Mouse (Mus musculus): Measurements from ENCODE around the gene Anks1b.
A peak's percentile ranks its signal among the peaks of the same experiment; 100 is the strongest.

The Anks1b gene

DNA sequence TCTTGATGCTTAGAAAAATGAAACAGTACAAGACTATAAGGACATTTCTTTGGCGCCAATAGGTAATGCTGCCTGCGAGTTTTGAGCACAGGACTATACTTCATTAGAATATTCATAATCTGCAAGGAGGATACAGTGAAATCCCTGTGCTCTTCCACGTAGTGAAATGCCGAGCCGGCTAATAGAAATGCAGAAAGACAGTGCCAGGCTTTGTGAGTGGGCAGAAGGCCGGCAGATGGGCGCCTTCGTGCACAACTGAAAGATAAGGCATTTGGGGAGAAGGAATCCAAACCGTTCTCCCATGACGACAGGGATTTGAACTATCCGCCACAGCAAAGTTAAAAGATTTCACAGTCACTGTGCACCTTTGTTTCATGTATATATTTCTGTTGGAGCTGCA, 1019.4 kb downstream of the Anks1b start:
- no peak for DNase-seq

DNA sequence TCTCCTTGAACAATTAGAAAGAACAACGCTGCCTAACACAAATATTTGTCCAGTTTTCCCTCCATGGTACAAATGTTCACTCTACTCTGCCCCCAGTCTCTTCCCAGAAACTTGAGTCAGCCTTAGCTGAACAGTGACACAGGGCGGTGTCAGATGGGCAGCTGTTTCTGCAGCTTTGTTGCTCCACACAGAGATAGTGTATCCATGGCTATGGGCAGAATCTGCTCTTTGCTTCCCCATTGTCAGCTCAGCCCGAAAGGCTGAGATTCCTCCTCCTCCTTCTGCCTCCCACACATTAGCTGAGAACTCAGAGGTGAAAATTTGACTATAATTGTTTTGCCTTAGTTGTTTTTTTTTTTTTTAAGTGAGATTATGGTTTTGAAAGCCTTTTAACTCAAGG, 1024.6 kb downstream of the Anks1b start:
- no peak for DNase-seq

DNA sequence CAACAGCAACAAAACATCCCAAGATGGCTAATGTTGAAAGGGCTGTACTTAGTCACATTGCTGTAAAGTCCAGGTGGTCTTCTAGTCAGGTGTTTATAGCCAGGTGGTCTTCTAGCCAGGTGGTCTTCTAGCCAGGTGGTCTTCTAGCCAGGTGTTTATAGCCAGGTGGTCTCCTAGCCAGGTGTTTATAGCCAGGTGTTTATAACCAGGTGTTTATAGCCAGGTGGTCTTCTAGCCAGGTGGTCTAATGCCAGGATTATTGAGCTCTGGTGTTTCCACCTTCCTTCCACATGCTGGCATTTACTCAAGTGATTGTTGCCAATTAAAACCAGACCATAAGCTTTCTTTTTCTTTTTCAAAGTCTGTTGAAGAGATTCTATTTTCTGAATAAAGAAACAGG, 1030.9 kb downstream of the Anks1b start:
- no peak for DNase-seq

DNA sequence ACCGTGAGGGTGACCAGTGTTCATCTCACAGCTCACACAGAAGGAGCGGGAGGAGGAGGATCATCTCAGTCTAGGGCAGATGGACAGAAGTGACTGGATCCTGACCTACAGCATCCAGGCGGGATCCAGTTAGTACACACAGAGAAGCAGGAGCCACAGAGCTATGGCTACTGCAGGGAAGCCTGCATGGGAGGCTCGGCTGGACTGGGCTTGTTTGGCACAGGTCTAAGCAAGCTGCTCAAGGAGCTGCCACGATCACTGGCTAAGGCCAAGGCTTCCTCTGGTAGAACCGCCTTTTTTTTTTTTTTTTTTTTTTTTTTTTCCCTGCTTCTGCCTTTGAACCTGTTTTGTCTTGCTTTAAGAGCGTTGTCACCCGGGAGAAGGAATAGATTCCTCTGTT, 1034.1 kb downstream of the Anks1b start:
- DNase-seq = no peak

DNA sequence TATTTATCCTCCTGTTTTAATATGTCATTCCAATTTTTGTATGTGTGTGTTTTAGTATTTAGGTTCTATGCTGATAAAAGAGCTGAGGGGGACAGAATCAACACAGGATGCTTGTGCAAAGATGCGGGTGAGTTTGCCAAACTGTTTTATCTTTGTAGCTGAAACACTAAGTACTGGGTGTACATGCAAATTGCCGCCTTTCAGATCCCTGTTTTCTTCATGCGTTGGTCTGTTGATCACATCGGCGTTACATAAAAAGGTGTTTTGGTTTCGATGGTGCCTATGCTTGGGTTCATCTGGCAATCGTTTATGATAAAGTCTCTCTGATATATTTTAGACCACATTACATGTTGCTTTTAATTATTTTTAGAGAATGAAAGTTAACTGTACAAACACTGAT, 1050.2 kb downstream of the Anks1b start:
- no peak for DNase-seq

DNA sequence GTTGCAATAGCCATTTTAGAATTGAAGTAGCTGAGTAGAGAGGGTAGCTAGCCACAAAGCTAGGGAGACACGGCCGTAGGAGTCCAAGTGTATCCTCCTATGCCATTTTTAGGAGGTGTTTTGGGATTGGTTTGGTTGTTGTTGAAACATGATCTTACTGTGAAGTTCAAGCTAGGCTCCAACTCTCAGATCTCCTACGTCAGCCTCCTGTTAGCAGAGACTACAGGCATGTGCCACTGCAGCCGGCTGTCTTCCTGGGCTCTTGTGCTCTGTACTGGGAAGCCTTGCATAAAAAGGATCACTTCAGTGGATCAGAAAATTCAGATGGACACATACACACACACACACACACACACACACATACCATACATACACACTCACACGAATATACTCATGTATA, 1059.8 kb downstream of the Anks1b start:
- DNase-seq = no peak

DNA sequence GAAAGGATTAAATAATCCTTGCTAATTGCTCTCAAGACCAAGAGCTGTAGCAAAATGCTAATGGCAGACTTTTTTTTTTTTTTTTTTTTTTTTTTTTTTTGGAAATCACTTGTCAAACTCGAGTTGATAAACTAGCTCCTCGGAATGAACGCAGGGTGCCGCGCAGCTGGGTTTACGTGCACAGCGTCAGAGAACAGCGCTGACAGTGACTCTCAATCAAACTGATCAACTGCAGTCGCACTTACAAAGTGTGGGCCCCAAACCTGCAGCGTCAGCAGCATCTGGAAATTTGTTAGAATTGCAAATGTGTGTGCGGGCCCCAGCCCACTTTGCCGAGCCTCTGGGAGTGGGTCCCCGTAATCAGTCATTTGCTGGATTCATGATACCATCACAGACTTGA, 1061.4 kb downstream of the Anks1b start:
- no peak for DNase-seq

DNA sequence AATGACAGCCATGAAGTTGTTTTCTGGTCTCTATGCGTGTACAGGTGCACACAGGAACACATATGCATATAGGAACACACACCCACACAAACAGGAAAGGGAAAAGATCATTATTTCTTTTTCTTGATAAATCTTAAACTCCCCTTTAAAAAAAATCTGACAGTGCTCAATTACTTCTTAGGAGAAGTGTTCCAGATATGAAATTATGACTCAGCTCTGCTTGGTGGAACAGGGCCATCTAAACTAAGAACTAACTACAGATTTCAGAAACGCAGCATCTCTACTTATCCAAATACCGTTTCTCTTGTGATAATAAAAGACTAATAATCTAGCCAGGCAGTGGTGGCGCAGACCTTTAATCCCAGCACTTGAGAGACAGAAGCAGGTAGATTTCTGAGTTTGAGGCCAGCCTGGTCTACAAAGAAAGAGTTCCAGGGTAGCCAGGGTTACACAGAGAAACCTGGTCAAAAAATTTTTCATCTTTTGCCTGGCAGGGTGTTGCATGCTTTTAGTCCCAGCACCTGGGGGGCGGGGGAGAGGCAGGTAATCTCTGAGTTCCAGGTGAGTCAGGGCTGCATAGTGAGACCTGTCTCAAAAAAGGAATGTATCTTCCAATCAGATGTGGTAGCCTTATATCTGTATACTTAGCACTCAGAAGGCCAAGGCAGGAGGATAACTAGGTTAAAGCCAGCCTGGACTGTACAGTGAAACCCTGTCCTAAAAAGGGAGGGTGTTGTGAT, 1064.6 kb downstream of the Anks1b start:
- no peak for DNase-seq

DNA sequence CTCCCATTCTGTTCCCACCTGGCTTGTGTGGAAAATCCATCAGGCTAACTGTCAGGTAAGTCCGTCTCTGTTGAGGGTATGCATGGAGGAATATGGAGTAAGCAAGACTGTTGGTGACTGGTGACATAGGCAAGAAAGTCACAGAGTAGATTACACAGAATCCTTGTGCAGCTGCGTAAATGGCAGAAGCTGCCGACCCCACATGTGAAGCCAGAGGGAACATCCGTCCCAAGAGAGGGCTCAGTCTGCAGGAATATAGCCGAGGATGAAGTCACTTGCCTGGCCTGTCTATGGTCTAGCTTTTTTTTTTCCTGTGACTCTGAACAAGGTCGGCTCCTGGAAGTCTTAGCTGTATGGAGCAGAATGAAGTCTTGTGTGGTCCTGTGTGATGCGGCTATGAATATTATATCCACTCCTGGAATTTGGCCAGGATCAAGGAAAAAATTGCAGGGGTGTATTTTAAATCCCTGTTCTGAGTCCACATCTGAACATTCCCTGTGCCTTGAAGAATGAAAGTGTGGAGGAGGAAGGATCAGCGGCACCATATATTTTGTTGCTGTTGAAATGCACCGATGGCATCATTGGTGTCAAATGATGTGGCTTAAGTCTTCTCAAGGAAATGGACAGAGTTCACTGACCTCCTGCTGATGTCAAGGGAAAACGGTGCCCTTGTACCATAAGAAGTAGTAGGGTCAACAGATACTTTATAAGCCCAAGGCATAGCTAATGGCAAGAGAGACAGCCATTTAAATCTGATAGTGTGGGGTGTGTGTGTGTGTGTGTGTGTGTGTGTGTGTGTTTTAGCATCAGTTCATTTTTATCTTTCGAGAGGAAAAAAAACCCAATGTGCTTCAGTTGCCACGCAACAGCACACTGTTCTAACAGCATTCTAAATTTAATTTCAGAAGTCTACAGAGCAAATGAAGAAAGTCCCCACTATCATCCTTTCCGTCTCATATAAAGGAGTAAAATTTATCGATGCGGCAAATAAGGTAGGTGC, 1067.5 kb downstream of the Anks1b start:
- DNase-seq = no peak

DNA sequence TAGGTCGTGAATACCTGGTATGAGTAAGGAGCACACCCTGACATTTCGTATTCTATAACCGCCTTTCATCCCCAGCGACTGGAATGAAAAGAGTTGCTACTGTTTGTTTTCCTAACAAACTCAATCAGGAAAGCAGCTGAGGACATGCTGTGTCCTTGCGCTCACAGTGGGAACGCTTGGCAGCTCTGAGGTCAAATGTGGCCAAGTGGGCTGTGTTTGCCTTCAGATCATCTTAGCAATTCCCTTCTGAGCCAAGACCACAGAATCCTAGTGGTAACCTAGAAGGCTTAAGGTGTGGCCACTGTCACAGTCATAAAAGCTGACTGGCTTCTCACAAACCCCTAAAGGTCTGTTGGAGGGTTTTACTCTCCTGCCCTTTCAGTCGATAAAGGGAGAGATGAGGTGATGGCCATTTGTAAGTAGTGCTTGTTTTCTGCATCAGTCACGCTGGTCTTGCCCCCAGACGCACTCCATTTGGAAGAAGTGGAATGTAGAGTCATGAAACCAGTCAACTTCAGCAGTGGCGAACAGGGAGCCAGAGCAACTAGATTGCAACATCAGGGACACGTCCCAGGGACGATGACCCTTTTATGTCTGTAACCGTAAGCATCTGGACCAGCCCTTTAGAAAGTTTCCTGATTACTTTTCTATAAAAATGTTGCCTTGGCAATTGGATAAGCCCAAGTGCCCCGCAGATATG, 1068.8 kb downstream of the Anks1b start:
- DNase-seq = no peak

DNA sequence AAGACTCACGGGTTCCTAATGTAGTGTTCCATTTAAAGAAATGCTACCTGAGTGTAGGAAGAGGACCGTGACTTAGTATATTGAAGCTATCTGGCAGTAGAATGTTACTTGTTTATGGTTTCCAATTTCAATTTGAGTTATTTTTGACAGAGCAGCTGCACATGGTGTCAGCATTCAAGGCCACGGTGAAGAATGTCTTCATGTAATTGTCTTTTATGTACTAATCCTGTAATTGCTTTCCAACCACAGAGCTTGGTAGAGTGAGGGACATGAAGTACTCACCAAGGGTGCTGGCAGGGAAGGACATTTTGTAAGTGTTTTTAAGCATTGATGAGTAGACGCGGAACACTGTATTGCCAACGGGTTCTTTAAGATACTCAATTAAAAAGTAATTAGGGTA, 1073.7 kb downstream of the Anks1b start:
- no peak for DNase-seq

DNA sequence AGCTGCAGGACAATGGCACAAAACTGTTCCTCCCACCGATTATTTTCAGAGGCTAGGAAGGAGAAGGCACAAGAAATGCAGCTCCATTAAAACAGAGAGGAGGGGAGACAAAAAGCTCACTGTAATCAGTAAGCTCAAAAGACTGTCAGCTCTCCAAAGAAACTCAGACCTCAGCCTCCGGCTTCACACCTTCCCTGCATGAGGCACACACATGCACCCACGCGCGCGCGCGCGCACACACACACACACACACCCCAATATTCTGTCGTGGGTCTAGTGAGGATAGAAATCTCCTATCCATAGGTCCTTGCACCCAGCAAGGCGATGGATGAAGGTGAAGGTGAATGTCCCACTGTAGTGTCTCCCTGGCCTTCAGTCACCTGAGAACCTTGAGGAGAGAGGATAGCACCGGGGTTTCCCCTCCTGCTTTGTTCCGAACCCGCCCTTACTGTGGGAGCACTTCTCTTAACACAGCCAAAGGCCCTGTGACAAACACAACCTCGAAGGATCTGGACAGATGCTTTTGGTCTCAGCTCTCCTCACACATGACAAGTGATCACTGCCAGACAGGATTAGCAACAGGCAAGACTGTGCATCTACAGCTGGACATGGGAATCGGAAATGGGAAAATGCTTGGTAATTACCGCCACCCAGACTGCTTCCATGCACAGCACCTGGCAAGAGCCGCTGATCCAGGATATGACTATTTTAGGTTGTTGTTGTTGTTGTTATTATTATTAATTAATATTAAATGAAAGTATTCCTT, 1074.5 kb downstream of the Anks1b start:
- no peak for DNase-seq

DNA sequence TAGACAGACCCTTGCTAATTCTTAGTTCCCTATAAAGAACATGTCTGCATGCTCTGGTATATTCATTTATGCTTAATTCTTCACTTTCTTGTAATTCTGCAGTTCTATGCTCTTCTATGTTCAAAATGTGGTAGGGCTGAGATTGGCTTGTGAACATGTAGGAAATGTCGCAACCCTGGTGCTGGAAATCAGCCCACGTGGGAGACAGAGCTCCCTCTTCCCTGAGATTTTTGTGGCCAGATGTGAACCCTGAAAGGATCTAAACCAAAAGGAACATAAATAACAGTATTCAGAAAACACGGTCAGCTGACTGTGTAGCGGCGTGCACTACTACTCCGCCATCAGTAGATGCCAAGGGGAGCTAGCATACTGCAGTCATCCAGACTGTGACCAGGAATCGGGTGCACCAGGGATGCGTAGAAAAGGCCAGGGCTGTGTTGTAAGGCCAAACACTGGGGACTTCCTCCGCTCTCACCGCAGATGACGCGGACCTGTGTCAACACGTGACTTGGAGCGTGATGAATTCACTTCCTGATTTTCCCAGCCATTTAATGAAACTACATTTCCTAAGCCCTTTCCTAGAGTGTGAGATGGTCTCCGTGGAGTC, 1079.9 kb downstream of the Anks1b start:
- DNase-seq = no peak

DNA sequence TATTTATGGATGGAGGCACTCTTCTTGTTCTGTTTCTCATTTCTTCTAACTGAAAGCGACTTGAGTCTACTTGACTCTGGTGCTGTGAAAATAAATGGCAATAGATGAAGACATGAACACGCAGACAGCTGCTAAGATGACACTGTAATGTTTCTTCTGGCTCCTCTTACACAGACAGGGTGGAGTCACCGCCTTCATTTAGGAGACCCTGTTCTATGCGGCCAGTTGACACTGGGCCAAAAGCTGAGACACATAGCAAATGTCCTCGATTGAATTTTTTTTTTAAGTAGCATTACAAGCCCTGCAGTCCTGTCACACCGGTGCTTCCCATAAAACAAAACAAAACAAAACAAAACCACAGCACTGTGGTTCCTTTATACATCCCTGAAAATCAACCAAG, 1080.5 kb downstream of the Anks1b start:
- DNase-seq = peak in 1 of 2 experiments; percentile 27

DNA sequence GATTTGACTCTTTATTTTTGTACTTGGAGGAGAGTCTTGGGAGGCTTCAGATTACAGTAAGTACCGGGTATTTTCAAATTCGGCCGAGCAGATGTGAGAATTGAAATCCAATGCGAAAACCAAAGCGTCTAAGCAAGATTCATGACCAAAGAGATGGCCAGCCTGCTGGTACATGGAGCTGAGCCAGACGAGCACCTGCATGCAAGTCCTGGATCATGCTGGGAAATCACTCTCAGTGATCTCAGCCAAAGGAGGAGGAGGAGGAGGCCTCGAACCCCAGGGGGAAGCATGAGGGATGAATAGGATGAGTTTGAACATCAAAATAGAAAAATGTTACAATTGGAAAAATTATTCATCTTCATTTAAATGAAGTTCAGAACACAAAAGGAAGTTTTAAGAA, 1087.1 kb downstream of the Anks1b start:
- DNase-seq = no peak

DNA sequence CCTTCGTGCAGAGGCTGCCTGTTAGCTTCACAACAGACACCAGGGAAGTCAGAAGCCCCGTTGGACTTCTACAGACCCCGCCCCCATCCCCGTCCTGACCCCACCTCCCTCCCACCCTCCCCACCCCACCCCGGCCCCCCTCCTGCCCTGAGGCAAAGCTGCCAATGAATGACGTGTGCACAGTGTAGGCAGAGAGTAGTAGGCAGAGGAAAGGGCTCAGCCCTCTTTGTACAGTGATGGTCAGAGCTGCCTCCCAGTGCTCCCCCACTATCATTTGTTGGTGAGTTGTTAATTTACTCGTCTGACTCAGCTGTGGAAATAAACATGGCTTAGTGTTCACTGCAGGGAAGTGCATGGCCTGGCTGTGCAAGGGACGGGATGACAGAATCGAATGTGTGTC, 1091.2 kb downstream of the Anks1b start:
- DNase-seq = peak in 1 of 2 experiments; percentile 17

DNA sequence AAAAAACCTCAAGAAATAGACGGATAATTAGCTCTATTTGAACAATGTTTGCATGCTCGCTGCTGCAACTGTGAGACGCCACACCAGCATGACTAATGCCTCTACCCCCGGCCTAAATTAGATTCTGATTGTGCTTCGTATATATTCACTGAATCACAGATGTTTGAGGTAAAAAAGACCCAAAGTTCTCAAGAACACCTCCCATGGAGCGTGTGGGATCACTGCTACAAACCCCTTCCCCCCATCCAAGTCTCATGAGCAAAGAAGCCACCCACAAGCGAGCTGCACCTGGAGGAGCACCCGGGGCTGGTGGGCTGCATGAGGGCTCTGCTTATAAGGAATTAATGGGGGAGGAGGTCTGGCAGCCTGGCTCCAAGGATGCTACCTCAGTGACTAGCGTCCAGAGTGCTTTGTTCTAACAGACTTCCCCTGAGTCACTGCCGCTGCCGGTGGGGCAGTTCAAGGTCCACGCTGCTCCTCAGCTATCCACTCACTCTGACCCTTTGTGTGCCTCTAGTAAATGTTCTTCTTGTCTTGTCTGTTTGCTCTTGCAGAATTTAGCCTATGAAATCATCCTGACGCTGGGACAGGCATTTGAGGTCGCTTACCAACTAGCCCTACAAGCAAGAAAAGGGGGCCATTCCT, 1092.5 kb downstream of the Anks1b start:
- DNase-seq = no peak

DNA sequence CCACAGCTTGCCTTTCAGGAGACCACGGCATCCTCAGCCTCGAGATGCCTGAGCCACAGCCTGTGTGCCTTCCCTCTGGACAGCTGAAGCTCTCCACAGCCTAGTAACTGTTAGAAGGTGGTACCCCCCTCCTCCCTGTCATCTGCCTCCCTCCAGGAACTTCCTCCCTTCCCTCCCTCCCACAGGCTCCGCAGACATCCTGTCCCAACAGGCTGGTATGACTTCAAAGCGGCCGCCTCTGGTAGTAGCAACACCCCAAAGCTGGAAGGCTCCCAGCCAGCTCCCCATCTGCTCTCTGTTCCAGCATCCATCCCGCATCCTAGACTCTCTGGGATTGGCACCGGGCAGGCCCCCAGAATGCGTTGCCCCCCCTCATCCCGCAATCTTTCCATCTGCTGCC, 1093.5 kb downstream of the Anks1b start:
- DNase-seq = no peak

DNA sequence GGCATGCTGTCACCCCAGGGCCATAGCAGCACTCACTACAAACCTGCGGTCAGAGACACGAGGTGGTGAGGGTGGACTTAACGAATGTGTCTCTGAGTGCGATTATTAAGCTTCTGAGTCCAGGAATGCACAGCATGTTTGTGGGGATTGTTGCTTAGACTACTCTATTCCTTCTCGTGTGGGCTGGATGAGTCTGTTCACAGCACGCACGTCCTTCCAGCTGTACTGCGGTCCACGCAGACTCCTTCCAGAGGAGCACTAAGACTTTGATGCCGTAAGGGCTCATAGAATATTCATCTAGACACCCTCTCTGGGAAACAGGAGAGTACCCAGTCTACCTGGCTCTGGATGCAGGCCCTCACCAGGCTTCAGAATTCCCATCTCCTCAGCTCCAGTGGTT, 1094.9 kb downstream of the Anks1b start:
- no peak for DNase-seq

DNA sequence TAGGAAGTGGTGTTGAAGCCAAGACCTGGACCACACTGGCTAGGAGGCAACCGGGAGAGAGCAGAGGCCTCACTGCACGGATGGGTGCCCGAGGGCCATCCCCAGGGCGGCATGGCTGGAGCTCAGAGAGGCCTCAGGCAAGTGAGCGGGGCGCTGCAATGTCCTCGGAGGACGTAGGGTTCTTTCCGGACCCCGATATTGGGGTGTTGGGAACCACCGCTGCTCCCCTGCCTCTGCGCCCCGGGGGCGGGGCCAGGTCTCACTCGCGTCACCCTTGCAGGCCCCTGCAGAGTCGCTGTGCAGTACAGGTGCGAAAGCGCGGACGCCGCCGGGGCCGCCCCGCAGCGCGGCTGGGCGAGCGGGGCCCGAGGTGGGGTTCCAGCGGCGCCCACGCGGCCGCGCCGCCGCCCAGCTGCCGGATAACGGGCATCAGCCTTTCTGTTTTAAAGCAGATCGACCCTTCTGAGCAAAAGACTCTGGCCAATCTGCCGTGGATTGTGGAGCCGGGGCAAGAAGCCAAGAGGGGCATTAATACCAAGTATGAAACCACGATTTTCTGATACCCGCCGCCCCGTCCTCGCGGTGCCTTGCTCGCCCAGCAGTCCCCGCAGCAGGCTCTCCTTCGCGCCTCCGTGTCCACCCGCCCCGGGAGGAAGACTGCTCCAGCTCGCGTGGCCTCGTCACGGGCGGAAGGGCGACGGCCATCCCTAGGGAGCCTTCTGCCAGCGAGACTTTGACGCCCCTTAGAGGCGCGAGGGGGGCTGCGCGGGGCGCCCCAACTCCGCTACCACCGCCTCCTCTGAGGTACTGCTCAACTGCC, 1096.3 kb downstream of the Anks1b start:
- DNase-seq = peak; percentile 49 to 52

DNA sequence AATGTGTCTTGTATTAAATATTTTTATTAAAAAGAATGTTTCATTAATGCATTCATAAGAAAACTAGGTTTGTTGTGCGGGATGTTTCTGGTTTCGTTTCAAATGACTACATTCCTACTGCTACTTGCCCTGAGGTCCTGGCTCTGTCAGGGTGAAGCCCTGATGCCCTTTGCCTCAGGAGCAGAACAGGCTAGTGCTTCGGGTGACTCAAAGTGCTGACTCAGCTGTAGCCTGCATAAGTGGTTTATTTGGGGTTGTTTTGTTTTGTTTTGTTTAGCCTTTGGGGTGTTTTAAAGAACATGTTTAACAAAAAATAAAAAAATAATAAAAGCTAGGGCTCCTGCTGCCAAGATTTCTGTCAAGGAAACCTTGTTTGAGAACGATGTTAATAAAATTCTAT, 1097.3 kb downstream of the Anks1b start:
- no peak for DNase-seq
